Mouse (Mus musculus) stomach, embryonic 14.5 days (tissue): Measurements from ENCODE around the gene Nell1. TPM values are rescaled to one million over a fixed set of nuclear protein-coding genes. Genes with fewer than 3 reads are reported as not detected.

ENCODE experiments used
- ATAC-seq: fragments of 200-750 bp; cut with Nextera tagmentation; 2 replicates; pipeline ENCODE4 v1.8.0; 2017; ENCODE audit warnings: low read depth, moderate TSS enrichment; ENCODE audit not compliant: insufficient number of reproducible peaks, insufficient read depth, low FRiP score
- H3K27ac ChIP-seq: fragments of 300-500 bp; sonication (generic); 2 replicates; pipeline ENCODE4 v1.5.1; 2014; ENCODE audit warnings: mild to moderate bottlenecking, low read length, moderate library complexity, mixed read lengths
- H3K27me3 ChIP-seq: fragments of 300-500 bp; sonication (generic); 2 replicates; pipeline ENCODE4 v1.6.1; 2014; ENCODE audit warnings: low read length, control low read depth, mixed read lengths; ENCODE audit not compliant: control insufficient read depth, insufficient read depth
- H3K36me3 ChIP-seq: fragments of 300-500 bp; sonication (generic); 2 replicates; pipeline ENCODE4 v1.6.1; 2014; ENCODE audit warnings: mild to moderate bottlenecking, control low read depth, low read length, moderate library complexity, mixed read lengths; ENCODE audit not compliant: control insufficient read depth, insufficient read depth
- H3K4me1 ChIP-seq: fragments of 300-500 bp; sonication (generic); 2 replicates; pipeline ENCODE4 v1.6.1; 2014; ENCODE audit warnings: low read length, control low read depth, mixed read lengths; ENCODE audit not compliant: control insufficient read depth, insufficient read depth
- H3K4me2 ChIP-seq: fragments of 300-500 bp; sonication (generic); replicated peaks from 2 replicates; pipeline ENCODE4 v1.6.1; 2014; ENCODE audit warnings: low read depth, low read length, control low read depth
- H3K4me3 ChIP-seq: fragments of 300-500 bp; sonication (generic); 2 replicates; pipeline ENCODE4 v1.5.1; 2014; ENCODE audit warnings: low read depth, low read length, control low read depth
- H3K9ac ChIP-seq: fragments of 300-500 bp; sonication (generic); replicated peaks from 2 replicates; pipeline ENCODE4 v1.6.1; 2014; ENCODE audit warnings: low read depth, mild to moderate bottlenecking, control low read depth, low read length, moderate library complexity, mixed read lengths
- H3K9me3 ChIP-seq: fragments of 300-500 bp; sonication (generic); 2 replicates; pipeline ENCODE4 v1.6.1; 2016; ENCODE audit warnings: low read depth, low read length, control low read depth; ENCODE audit not compliant: control insufficient read depth
- WGBS: fragments of 180-500 bp; shearing (Covaris S2); extraction: QIAGEN DNeasy Blood & Tissue Kit; methylation state at CpG from one replicate; pipeline ENCODE4 v1.1.7; 2014; 5-methylcytosine and 5-hydroxymethylcytosine counted together
- polyA plus RNA-seq: library from polyadenylated mRNA; unstranded; fragments of >200 nt; fragmentation: Nextera tagmentation; extraction: Ambion mirVana; gene quantifications from 2 replicates; pipeline ENCODE4 v1.2.1, GENCODE M21; 2014

The Nell1 gene
- polyA plus RNA-seq, 1 experiment from 2014 or later, result 7.3 TPM

DNA sequence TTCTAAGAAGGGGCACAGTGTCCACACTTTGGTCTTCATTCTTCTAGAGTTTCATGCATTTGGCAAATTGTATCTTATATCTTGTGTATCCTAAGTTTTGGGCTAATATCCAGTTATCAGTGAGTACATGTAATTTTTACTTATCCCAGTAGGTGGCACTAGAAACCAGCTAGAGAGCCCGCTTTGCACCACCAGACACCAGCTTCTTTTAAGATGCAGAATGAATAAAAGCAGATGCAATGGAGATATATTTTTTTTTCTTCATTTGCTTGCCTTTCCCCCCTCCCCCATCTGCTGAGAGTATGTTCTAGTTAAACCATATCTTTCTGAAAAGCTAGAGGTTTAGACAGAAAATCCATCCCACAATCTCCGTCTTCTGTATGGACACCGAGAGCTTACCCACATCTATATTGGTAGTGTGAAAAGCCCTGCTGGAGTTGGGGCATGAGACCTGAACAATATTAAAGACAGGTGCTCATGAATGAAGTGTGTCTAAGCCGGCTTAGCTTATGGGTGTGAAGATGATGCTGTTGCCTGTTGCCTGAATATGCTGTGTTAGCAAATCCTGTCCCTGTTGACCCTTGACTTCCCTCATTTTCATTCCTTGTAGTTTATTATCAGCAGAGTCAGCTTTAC is 21.0 kb upstream of the Nell1 start:
- no peak for ATAC-seq
- Histone ChIP-seq H3K4me1 (no peaks in the 10 kb centered on the region), H3K9me3 (no peaks in the 10 kb centered on the region), H3K27ac (no peak overlapping the region), H3K4me2 (no peak overlapping the region), H3K36me3 (no peaks in the 10 kb centered on the region), H3K27me3 (no peaks in the 10 kb centered on the region), H3K4me3 (no peak overlapping the region), H3K9ac (no peak overlapping the region)
- WGBS, result 49% methylated on average over 4 of the region's 4 CpGs

DNA sequence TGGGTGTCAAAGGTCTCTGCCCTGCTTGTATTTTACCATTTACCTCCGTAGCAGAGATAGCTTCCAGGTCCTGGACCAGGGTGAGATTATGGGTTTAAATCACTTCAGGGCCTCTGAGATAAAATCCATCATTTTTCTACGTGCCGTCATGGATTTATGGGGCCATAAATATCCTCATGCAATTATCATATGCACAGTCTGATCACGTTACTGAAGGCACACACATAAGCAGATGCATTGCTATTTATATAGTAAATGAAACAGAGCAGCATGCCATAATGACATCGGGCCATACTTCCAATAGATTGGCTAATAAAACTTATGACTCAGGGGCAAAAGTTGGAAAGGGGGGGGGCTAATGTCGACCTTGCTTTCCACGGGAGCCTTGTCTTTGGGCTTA is 19.8 kb upstream of the Nell1 start:
- Histone ChIP-seq H3K27ac (no peak overlapping the region), H3K36me3 (no peaks in the 10 kb centered on the region), H3K9ac (no peak overlapping the region), H3K4me3 (no peak overlapping the region), H3K4me2 (no peak overlapping the region), H3K27me3 (no peaks in the 10 kb centered on the region), H3K4me1 (no peaks in the 10 kb centered on the region), H3K9me3 (no peaks in the 10 kb centered on the region)
- no peak for ATAC-seq
- WGBS, result 48% methylated on average over 7 of the region's 7 CpGs

DNA sequence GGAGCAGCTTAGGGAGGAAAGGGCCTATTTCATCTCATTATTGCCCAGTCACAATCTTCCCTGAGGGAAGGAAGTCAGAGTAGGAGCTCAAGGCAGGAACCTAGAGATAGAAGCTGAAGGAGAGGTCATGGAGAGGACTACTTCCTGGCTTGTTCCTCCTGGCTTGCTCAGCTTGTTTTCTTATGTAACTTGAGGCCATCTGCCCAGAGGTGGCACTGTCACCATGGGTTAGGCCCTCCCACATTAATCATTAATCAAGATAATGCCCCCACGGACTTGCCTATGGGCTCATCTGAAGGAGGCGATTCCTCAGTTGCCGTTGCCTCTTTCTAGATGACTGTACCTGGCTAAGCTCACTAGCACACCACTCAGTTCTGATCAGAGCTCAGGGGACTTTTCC is 17.5 kb upstream of the Nell1 start:
- Histone ChIP-seq H3K4me1 (no peaks in the 10 kb centered on the region), H3K36me3 (no peaks in the 10 kb centered on the region), H3K27ac (no peak overlapping the region), H3K4me3 (no peak overlapping the region), H3K4me2 (no peak overlapping the region), H3K9ac (no peak overlapping the region), H3K9me3 (no peaks in the 10 kb centered on the region), H3K27me3 (no peaks in the 10 kb centered on the region)
- no peak for ATAC-seq
- WGBS, result 37% methylated on average over 3 of the region's 3 CpGs

DNA sequence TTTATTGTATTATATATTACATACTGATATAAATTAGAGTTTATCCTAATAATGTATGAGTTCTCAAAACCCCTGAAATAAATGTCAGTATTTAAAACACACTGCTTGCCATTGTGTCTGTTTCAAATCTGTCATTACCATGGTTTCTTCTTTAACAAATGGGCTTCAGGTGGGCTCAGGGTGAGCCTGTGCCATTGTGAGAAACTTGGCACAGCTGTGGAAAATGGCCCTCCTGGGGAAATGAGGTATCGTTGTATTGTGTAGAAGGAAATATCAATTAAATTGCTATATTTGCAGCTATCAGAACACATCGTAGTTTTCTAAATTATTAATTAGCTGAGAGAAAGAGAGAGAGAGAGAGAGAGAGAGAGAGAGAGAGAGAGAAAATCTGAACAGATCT is 10.9 kb upstream of the Nell1 start:
- Histone ChIP-seq H3K9me3 (no peaks in the 10 kb centered on the region), H3K4me2 (no peak overlapping the region), H3K9ac (no peak overlapping the region), H3K27ac (no peak overlapping the region), H3K4me1 (no peaks in the 10 kb centered on the region), H3K4me3 (no peak overlapping the region), H3K36me3 (no peaks in the 10 kb centered on the region), H3K27me3 (no peaks in the 10 kb centered on the region)
- no peak for ATAC-seq
- 86% methylated on average over 2 of the region's 2 CpGs for WGBS

DNA sequence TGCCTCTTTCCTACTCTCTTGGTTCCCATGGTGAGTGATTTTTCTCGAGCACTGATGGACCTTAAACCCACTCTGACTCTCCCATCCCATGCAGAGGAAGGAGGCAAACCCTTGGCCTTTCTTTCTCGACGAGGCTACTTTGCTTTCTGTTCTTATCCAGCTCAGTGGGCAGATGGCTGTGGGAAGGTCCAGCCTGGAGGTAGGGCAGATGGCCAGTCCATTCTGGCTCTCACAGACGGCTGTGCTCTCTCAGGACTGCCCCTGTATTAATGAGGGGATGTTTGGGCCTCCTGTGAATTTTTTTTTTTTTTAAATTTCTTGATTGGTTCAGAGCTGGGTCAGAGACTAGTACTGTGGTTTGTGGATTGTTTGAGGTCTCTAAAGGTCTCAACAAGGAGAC is 5.1 kb upstream of the Nell1 start:
- no peaks in the 10 kb centered on the region for H3K36me3 ChIP-seq
- no peak for ATAC-seq
- H3K27me3 ChIP-seq, result peaks cover 4% of the 10 kb centered on the region; the same call in 1 of the 2 replicates
- H3K9ac ChIP-seq, result no peak overlapping the region
- no peak overlapping the region for H3K27ac ChIP-seq
- H3K4me1 ChIP-seq, result 0 out of 2 replicates have a peak, but pooled peaks cover under 1% of the 10 kb centered on the region
- H3K9me3 ChIP-seq, result no peaks in the 10 kb centered on the region
- no peak overlapping the region for H3K4me2 ChIP-seq
- WGBS, result 50% methylated on average over 4 of the region's 4 CpGs
- H3K4me3 ChIP-seq, result no peak overlapping the region

DNA sequence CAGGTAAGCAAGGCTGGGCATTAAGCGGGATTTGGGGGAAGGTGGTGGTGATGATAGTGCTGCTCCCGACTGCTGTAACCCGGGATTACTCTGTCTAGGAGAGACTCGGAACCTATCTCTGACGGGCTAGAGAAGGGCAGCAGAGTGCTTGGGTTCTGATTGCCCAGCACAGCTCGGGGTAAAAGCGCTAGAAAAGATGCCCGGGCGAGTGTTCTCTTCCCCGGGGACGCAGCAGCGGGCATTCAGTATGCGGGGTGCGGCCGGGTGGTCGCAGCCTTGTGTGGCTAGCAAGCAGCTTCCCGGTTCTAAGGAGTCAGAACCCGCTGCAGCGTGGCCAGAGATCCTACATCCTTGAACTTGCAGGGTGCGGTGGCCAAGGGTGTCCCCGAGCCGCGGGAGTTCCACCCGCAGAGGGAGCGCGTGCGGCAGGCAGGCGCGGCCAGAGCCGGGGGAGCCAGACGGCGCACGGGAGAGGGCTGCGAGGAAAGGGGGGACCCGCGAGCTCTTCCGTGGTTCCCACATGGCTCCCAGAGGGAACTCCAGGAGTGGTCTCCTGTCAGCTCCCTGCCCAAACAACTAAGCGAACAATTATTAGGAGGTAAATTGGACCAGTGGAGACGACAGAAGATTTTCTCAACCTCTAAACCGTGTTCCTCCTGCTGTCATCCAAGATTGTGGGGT is 917 bp downstream of the Nell1 start:
- Histone ChIP-seq H3K4me2 (peak overlapping the region; percentile 97), H3K36me3 (no peaks in the 10 kb centered on the region), H3K9me3 (no peaks in the 10 kb centered on the region), H3K27ac (no peak overlapping the region), H3K4me3 (peak overlapping the region; percentile 53), H3K9ac (0 out of 2 replicates have a peak overlapping the region, but pooled peaks have one; percentile 1), H3K27me3 (peaks cover 15% of the 10 kb centered on the region), H3K4me1 (0 out of 2 replicates have a peak, but pooled peaks cover 2% of the 10 kb centered on the region)
- ATAC-seq, result peak; percentile 70; the same call in 1 of the 2 replicates
- under 1% methylated on average over 40 of the region's 40 CpGs for WGBS

DNA sequence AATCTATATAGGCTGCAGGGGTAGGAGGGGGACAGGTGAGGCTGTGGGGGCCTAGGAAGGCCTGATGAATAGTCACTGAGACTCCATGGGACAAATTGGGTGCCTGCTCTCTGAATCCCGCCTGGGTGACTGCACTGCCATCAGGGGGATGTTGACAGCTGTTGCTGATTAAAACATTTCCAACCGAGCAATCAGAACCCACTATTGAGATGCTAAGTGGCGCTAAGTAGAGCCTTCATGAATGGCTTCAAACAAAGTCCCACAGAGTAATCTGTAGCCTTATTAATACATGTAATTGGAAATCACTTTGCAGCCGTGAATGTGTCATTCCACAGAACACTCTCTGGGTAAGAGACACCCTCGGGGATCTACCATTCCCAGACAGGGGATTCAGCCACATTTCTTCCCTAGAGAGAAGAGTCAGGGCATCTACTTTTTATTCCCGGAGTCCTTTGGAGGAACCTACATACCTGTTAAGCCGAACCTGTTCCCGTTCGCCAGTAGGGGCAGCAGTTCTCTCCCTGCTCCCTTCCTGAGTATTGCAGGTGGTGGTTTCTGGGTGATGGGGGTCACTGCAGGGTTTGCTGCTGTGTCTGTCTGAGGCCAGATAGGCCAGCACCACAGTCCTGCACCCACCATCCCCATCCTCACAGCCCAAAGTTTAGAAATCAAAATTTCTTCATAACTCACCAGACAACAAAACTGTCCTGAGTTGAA is 7.0 kb downstream of the Nell1 start:
- no peaks in the 10 kb centered on the region for H3K36me3 ChIP-seq
- H3K27ac ChIP-seq, result no peak overlapping the region
- no peak overlapping the region for H3K9ac ChIP-seq
- H3K9me3 ChIP-seq, result no peaks in the 10 kb centered on the region
- H3K4me2 ChIP-seq, result no peak overlapping the region
- no peak for ATAC-seq
- 37% methylated on average over 9 of the region's 9 CpGs for WGBS
- H3K27me3 ChIP-seq, result no peaks in the 10 kb centered on the region
- H3K4me1 ChIP-seq, result no peaks in the 10 kb centered on the region
- no peak overlapping the region for H3K4me3 ChIP-seq

DNA sequence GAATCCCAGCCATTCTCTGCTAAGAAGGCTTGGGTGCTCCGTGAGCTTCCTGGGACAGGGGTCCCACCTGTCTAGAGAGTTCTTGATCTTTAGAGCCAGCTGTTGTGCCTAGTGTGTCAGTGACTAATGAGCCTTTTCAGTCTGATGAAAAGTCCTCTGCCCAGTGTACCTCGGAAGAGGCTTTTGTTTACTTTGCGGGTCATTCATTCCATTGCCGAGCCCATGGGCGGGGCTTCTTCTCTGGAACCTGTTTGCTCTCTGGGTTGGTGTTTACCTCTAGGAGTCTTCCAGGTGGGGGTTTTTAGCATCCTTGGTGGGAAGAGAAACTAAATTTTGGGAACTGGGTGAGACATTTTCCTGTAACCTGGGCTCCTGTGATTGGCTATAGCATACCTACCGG is 10.0 kb downstream of the Nell1 start:
- H3K4me3 ChIP-seq, result no peak overlapping the region
- no peak overlapping the region for H3K9ac ChIP-seq
- ATAC-seq, result 0 out of 2 replicates have a peak, but pooled peaks have one; percentile 38
- no peaks in the 10 kb centered on the region for H3K36me3 ChIP-seq
- H3K27me3 ChIP-seq, result no peaks in the 10 kb centered on the region
- WGBS, result 18% methylated on average over 6 of the region's 6 CpGs
- H3K9me3 ChIP-seq, result no peaks in the 10 kb centered on the region
- no peak overlapping the region for H3K27ac ChIP-seq
- 0 out of 2 replicates have a peak overlapping the region, but pooled peaks have one; percentile 13 for H3K4me2 ChIP-seq
- H3K4me1 ChIP-seq, result no peaks in the 10 kb centered on the region
